Mouse (Mus musculus) embryonic facial prominence, embryonic 15.5 days (tissue): Measurements from ENCODE around the gene Tex35. TPM values are rescaled to one million over a fixed set of nuclear protein-coding genes. Genes with fewer than 3 reads are reported as not detected.

ENCODE experiments used
- ATAC-seq: fragments of 200-750 bp; cut with Nextera tagmentation; 2 replicates; pipeline ENCODE4 v1.8.0; 2017; ENCODE audit warnings: low read depth, moderate TSS enrichment; ENCODE audit not compliant: insufficient number of reproducible peaks, low FRiP score, low TSS enrichment
- H3K27ac ChIP-seq: fragments of 300-500 bp; sonication (generic); replicated peaks from 2 replicates; pipeline ENCODE4 v1.5.1; 2015; ENCODE audit warnings: mild to moderate bottlenecking, inconsistent platforms
- H3K27me3 ChIP-seq: fragments of 300-500 bp; sonication (generic); 2 replicates; pipeline ENCODE4 v1.6.1; 2015; ENCODE audit warnings: inconsistent platforms
- H3K36me3 ChIP-seq: fragments of 300-500 bp; sonication (generic); 2 replicates; pipeline ENCODE4 v1.6.1; 2015; ENCODE audit warnings: mild to moderate bottlenecking, inconsistent platforms
- H3K4me1 ChIP-seq: fragments of 300-500 bp; sonication (generic); 2 replicates; pipeline ENCODE4 v1.6.1; 2015; ENCODE audit warnings: inconsistent platforms
- H3K4me2 ChIP-seq: fragments of 300-500 bp; sonication (generic); replicated peaks from 2 replicates; pipeline ENCODE4 v1.6.1; 2015; ENCODE audit warnings: mild to moderate bottlenecking, inconsistent platforms
- H3K4me3 ChIP-seq: fragments of 300-500 bp; sonication (generic); replicated peaks from 2 replicates; pipeline ENCODE4 v1.5.1; 2015; ENCODE audit warnings: mild to moderate bottlenecking, inconsistent platforms
- H3K9ac ChIP-seq: fragments of 300-500 bp; sonication (generic); 2 replicates; pipeline ENCODE4 v1.6.1; 2015; ENCODE audit warnings: inconsistent platforms
- H3K9me3 ChIP-seq: fragments of 300-500 bp; sonication (generic); replicated peaks from 2 replicates; pipeline ENCODE4 v1.6.1; 2016; ENCODE audit warnings: inconsistent platforms
- WGBS: fragments of 180-500 bp; shearing (Covaris S2); methylation state at CpG from one replicate; pipeline ENCODE4 v1.1.7; 2015; 5-methylcytosine and 5-hydroxymethylcytosine counted together
- polyA plus RNA-seq: library from polyadenylated mRNA; unstranded; fragments of >200 nt; fragmentation: Nextera tagmentation; extraction: Ambion mirVana; gene quantifications from 2 replicates; pipeline ENCODE4 v1.2.1, GENCODE M21; 2015

The Tex35 gene
- polyA plus RNA-seq, 1 experiment from 2014 or later: not detected

DNA sequence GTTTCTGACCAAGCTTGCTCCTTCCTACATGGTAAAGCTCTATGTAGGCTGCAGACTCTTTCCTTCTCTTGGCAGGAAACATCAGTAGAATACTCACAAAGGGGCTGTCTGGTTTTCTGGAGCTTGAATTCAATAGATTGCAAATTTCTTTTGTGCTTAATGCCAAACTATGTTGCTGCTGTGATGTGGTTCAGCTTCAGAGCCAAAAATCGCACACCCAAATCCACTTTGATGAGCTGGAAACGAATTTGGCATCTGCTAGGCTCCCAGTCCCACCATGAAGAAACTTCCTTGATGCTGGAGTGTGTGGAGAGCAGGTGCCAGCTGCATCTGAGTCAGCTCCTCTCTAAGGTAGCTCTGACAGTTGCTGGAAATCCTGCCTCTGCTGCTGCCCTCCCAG, 6.0 kb upstream of the Tex35 start:
- ATAC-seq: no peak
- Histone ChIP-seq H3K9me3 (no peaks in the 10 kb centered on the region), H3K4me3 (no peak overlapping the region), H3K4me2 (no peak overlapping the region), H3K9ac (no peak overlapping the region), H3K27me3 (no peaks in the 10 kb centered on the region), H3K27ac (no peak overlapping the region), H3K4me1 (no peaks in the 10 kb centered on the region; the same call in 1 of the 2 replicates), H3K36me3 (no peaks in the 10 kb centered on the region)
- WGBS: 67% methylated on average over 2 of the region's 2 CpGs

DNA sequence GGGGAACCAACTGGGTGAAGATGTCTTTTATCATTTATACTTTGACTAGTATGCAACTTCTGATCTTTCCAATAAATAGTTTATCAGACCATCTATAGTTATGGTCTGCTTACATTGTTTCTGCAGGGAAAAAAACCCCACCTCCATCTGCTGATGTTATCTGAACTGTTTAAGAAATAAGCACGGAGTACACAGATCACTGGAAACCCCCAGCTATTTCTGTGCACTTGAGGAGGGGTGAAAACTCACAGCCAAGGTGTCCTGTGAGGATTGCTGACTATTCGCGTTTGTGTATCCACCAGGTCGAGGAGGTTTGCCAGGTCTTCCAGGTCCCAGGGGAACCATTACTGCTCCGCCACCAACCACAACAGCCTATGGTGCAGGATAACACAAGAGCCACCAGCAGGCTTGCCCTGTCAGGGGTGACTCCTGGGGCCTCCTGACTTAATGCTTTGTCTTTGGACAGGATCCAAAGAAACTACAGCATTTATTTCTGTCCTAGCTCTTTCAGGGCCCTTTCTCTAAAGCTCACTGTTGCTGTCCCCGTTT, 1.9 kb upstream of the Tex35 start:
- H3K27ac ChIP-seq: no peak overlapping the region

GRCm38 (mm10) chr1:157101122-157101865, 7.2 kb downstream of the Tex35 start:
- WGBS: 12% methylated on average over 19 of the region's 19 CpGs
- Histone ChIP-seq H3K4me3 (peak overlapping the region; percentile 27), H3K27me3 (no peaks in the 10 kb centered on the region), H3K4me1 (peaks cover 4% of the 10 kb centered on the region), H3K27ac (no peak overlapping the region; the same call in 1 of the 2 replicates), H3K4me2 (peak overlapping the region; percentile 45), H3K36me3 (no peaks in the 10 kb centered on the region), H3K9me3 (no peaks in the 10 kb centered on the region), H3K9ac (no peak overlapping the region)
- peak; percentile 70 for ATAC-seq

More for the DNA sequence above, 1.9 kb upstream of the Tex35 start:
- no peak overlapping the region for H3K9ac ChIP-seq
- ATAC-seq: peak; percentile 73; the same call in 1 of the 2 replicates
- no peaks in the 10 kb centered on the region; the same call in 1 of the 2 replicates for H3K4me1 ChIP-seq
- H3K4me3 ChIP-seq: no peak overlapping the region
- H3K9me3 ChIP-seq: no peaks in the 10 kb centered on the region
- H3K36me3 ChIP-seq: no peaks in the 10 kb centered on the region
- 58% methylated on average over 6 of the region's 6 CpGs for WGBS
- no peaks in the 10 kb centered on the region for H3K27me3 ChIP-seq
- H3K4me2 ChIP-seq: no peak overlapping the region

- no peak for ATAC-seq
- no peaks in the 10 kb centered on the region for H3K27me3 ChIP-seq
- H3K4me2 ChIP-seq: no peak overlapping the region
- no peak overlapping the region for H3K27ac ChIP-seq
- H3K4me1 ChIP-seq: no peaks in the 10 kb centered on the region
- H3K9ac ChIP-seq: no peak overlapping the region
- H3K4me3 ChIP-seq: no peak overlapping the region
- H3K9me3 ChIP-seq: no peaks in the 10 kb centered on the region
- H3K36me3 ChIP-seq: no peaks in the 10 kb centered on the region
- 87% methylated on average over 4 of the region's 4 CpGs for WGBS
These were observed 12.9 kb downstream of the Tex35 start for GRCm38 (mm10) chr1:157095534-157095933.

DNA sequence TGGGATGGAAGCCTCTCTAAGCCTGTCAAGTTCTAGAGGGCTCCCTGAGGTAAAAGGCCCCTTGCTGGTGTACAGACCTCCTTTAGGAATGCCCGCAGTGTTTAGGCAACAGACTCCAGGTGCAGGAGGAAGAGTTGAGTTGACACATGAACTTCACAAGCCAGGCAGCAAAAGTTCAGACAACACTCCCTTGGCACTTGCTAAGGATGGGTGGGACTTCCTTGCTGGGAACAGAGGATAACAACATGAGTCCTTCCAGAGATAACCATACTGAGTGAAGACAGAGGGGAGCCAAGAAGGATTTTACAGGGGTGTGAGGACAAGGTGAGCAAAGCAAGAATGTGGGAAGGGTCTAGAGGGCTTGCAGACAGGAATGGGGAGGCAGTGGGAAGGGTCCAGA, 15.9 kb downstream of the Tex35 start:
- Histone ChIP-seq H3K36me3 (no peaks in the 10 kb centered on the region), H3K4me1 (no peaks in the 10 kb centered on the region), H3K9me3 (no peaks in the 10 kb centered on the region), H3K9ac (no peak overlapping the region), H3K4me3 (no peak overlapping the region), H3K27me3 (no peaks in the 10 kb centered on the region), H3K27ac (no peak overlapping the region), H3K4me2 (no peak overlapping the region)
- 84% methylated on average over 1 of the region's 1 CpGs for WGBS
- ATAC-seq: no peak

GRCm38 (mm10) chr1:157092140-157092539, 16.3 kb downstream of the Tex35 start:
- Histone ChIP-seq H3K9me3 (no peaks in the 10 kb centered on the region), H3K9ac (no peak overlapping the region), H3K4me2 (no peak overlapping the region), H3K4me1 (no peaks in the 10 kb centered on the region), H3K36me3 (no peaks in the 10 kb centered on the region), H3K4me3 (no peak overlapping the region), H3K27ac (no peak overlapping the region), H3K27me3 (no peaks in the 10 kb centered on the region)
- 48% methylated on average over 4 of the region's 4 CpGs for WGBS
- no peak for ATAC-seq

DNA sequence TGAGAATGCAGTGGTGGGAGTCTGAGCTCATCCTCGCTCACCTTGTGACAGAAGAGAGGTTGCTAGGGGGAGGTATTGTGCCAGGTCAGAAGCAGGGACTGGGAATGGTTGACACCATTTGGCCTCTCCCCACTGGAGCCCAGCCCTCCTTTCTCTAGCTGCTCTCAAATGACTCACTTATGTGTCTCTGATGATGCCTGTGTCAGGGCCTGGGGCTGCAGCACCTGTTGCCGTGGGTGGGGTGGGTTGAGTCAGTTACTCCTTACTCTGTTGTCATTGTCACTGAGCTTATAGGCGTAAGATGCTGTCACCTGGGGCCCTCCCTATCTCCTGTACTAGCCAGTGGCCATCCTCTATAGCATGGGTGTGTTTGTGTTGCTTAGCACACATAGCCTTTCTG, 17.6 kb downstream of the Tex35 start:
- Histone ChIP-seq H3K4me3 (no peak overlapping the region), H3K27me3 (no peaks in the 10 kb centered on the region), H3K9ac (no peak overlapping the region), H3K36me3 (no peaks in the 10 kb centered on the region), H3K9me3 (no peaks in the 10 kb centered on the region), H3K4me1 (peaks cover 4% of the 10 kb centered on the region; the same call in 1 of the 2 replicates), H3K4me2 (no peak overlapping the region), H3K27ac (no peak overlapping the region)
- ATAC-seq: no peak
- WGBS: 59% methylated on average over 3 of the region's 3 CpGs

DNA sequence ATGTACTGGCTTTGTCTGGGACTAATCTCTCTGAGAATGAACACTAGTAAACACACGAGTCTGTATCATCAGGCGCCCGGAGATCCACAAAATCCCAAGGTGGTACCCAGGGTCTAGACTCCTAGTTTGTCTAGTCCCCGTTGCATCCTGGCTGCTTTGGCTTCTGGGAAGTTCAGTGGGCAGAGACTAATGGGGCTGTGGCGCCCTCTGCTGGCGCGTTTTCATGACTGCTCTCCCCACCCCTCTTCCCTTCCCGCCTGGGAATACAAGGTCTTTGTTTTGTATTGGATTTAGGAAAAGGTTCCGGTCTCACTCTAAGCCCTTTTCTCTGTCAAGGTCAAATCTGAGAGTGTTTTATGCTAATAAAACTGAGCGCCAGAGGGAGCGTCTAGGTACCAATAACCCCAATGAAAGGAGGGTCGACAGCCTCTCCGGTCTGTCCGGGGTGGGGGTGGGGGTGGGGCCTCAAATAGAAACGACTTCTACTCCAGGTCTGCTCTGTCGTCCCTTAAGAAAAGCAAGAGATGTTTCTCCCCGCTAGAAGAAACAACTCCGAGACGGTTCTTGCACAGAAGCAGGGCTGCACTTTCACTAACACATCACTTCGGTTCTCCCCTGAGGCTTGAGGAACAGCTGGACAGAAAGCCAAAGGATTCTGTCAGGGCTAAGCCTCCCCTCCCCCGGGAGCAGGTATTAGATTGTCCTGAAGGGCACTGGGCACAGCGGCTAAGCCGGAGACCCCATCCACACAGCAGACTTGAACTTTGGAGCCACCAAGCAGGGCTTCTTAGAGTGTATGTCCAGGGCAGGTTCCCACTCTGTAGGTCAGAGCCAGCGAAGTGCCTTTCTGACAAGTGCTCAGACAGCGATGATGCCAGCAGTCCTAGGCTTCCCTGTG, 22.1 kb downstream of the Tex35 start:
- H3K4me2 ChIP-seq: peak overlapping the region; percentile 58
- no peak overlapping the region for H3K27ac ChIP-seq
- peak overlapping the region; percentile 43 for H3K4me3 ChIP-seq
- no peaks in the 10 kb centered on the region for H3K36me3 ChIP-seq
- H3K4me1 ChIP-seq: peaks cover 9% of the 10 kb centered on the region
- no peak overlapping the region; the same call in 1 of the 2 replicates for H3K9ac ChIP-seq
- H3K27me3 ChIP-seq: no peaks in the 10 kb centered on the region
- ATAC-seq: peak; percentile 45; the same call in 1 of the 2 replicates
- no peaks in the 10 kb centered on the region for H3K9me3 ChIP-seq
- WGBS: 10% methylated on average over 25 of the region's 25 CpGs

DNA sequence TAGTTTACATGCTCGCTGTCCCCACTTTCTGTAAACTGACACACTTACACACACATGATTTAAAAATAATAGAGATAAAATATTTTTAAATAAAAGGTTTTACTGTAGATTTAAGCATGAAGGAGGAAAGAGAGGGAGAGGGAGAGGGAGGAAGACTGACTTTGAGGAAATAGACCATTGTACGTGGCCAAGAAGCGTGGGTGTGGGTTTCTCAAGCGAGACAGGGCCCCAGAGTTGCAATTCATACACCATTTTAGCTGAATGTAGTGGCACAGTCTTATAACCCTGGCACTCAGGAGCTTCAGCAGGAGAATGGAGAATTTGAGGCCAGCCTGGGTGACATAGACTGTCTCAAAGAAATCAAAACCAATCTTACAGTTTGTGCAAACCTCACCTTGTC, 25.5 kb downstream of the Tex35 start:
- Histone ChIP-seq H3K36me3 (no peaks in the 10 kb centered on the region), H3K4me2 (no peak overlapping the region), H3K4me1 (peaks cover 27% of the 10 kb centered on the region), H3K27ac (no peak overlapping the region), H3K4me3 (no peak overlapping the region), H3K9me3 (no peaks in the 10 kb centered on the region), H3K27me3 (no peaks in the 10 kb centered on the region), H3K9ac (no peak overlapping the region)
- ATAC-seq: no peak
- WGBS: 73% methylated on average over 4 of the region's 4 CpGs

DNA sequence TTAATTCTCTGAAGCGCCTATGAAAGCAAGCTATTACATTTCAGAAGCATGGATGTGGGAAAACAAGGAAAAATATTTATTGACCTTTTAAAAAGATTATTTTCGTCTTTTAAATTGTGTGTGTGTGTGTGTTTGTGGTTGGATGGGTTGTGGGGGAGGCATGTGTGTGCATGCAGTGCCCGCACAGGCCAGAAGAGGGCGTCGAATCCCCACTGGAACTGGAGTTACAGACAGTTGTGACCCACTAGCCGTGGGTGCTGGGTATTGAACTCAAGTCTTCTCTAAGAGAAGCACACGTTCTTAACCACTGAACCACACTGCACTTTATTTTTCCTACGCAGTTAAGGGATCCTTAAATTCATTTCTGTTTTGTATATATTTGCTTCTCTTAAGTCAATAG, 26.5 kb downstream of the Tex35 start:
- ATAC-seq: no peak
- Histone ChIP-seq H3K9me3 (no peaks in the 10 kb centered on the region), H3K27ac (no peak overlapping the region)

GRCm38 (mm10) chr1:157081076-157081804, 27.2 kb downstream of the Tex35 start:
- WGBS: 38% methylated on average over 15 of the region's 15 CpGs
- Histone ChIP-seq H3K27me3 (no peaks in the 10 kb centered on the region), H3K36me3 (no peaks in the 10 kb centered on the region), H3K9me3 (no peaks in the 10 kb centered on the region), H3K27ac (no peak overlapping the region), H3K4me1 (peaks cover 32% of the 10 kb centered on the region), H3K4me3 (no peak overlapping the region), H3K4me2 (no peak overlapping the region), H3K9ac (no peak overlapping the region)
- no peak for ATAC-seq

More for the DNA sequence above, 26.5 kb downstream of the Tex35 start:
- Histone ChIP-seq H3K27me3 (no peaks in the 10 kb centered on the region), H3K4me2 (no peak overlapping the region), H3K4me1 (peaks cover 30% of the 10 kb centered on the region), H3K9ac (no peak overlapping the region), H3K4me3 (no peak overlapping the region), H3K36me3 (no peaks in the 10 kb centered on the region)
- 55% methylated on average over 8 of the region's 8 CpGs for WGBS
